Mouse (Mus musculus): ENCODE results near the gene Carns1.

DNA sequence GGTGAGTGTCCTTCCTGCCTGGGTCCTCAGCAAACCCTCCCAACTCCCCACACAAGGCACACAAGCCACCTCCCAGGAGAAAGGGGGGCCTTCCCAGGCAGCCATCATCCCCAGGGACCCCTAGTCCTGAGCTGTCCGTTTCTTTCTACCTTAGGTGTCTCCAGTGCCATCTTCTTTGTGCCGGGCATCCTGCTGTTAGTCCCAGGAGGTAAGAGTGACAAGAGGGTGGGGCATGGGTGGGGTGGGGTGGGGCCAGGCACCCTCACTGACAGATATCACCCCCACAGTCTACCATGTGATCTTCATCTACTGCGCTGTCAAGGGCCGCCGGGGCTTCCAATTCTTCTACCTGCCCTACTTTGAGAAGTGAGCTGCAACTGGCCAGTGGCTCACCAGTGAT is 44.2 kb downstream of the Carns1 start:
- no peak for TF ChIP-seq CTCF (IDR thresholded peaks at IDR 0.05; ENCODE audit: low read depth, low read length)
- TF ChIP-seq POLR2A (IDR thresholded peaks at IDR 0.05; ENCODE audit: borderline replicate concordance, low read depth, low read length), result no peak
